Mouse (Mus musculus) adrenal gland, adult 18-20 months (tissue): Measurements from ENCODE around the gene Pcnt. TPM values are rescaled to one million over a fixed set of nuclear protein-coding genes. Genes with fewer than 3 reads are reported as not detected.

Experiments
- DNase-seq, 2 experiments: peaks; one replicate each; pipeline ENCODE4 v3.0.0; 2021 to 2022; ENCODE audit warnings: low spot score in 2 of 2
- total RNA-seq, 2 experiments: library from RNA; stranded (reverse); gene quantifications; 1 replicate in 1 of 2; 2 replicates in 1 of 2; pipeline ENCODE4 v1.2.3; 2021

Gene Pcnt
- total RNA-seq, 2 experiments from 2014 or later: 11.9 to 13.4 TPM

- DNase-seq: peak; percentile 38 to 44
These were observed 116.1 kb downstream of the Pcnt start for GRCm38 (mm10) chr10:76326304-76327006.

- no peak for DNase-seq
These were observed 125.0 kb downstream of the Pcnt start for GRCm38 (mm10) chr10:76317623-76318022.

GRCm38 (mm10) chr10:76316194-76316593 is 126.4 kb downstream of the Pcnt start:
- DNase-seq: no peak

- DNase-seq: no peak
These were observed 135.8 kb downstream of the Pcnt start for GRCm38 (mm10) chr10:76306738-76307137.

Other genes with a start within 250 kb of the Pcnt start
- 10 to 100 TPM; 21.3 to 31.3 TPM for gene Prmt2, start 204.9 kb downstream of the Pcnt start, total RNA-seq
- gene S100b, start 188.9 kb downstream of the Pcnt start, total RNA-seq: 10 to 100 TPM; 14.4 to 90.4 TPM
- gene Dip2a, start 97.5 kb downstream of the Pcnt start, total RNA-seq: 10 to 100 TPM; 22.1 to 23.7 TPM
- gene AC141477.1, start 2.3 kb downstream of the Pcnt start, total RNA-seq: 1 to 10 TPM in 1 of 2 experiments, not detected in 1; 3.5 TPM
- gene 2610028H24Rik, start 6.3 kb upstream of the Pcnt start, total RNA-seq: not detected
- 10 to 100 TPM; 23.0 to 27.5 TPM for gene Mcm3ap, start 26.1 kb upstream of the Pcnt start, total RNA-seq
- gene Ybey, start 26.3 kb upstream of the Pcnt start, total RNA-seq: 1 to 10 TPM; 2.4 to 2.5 TPM
- gene Lss, start 88.8 kb upstream of the Pcnt start, total RNA-seq: 10 to 100 TPM; 45.1 to 73.1 TPM
- under 1 TPM in 1 of 2 experiments, not detected in 1; 0.32 TPM for gene Spatc1l, start 119.5 kb upstream of the Pcnt start, total RNA-seq
- gene Ftcd, start 132.9 kb upstream of the Pcnt start, total RNA-seq: not detected
- 10 to 100 TPM; 20.4 to 44.9 TPM for gene Col6a2, start 180.8 kb upstream of the Pcnt start, total RNA-seq